Mouse (Mus musculus) small intestine, adult 2 months (tissue): ENCODE measurements around the gene Serinc4.

Experiments
- CTCF ChIP-seq: fragments of 200-500 bp; IDR thresholded peaks from 2 replicates; pipeline ENCODE4 v1.5.1; 2012; ENCODE audit warnings: low read depth, mild to moderate bottlenecking, control low read depth, inconsistent platforms, low read length, moderate library complexity, mixed read lengths; ENCODE audit not compliant: insufficient replicate concordance, insufficient read length; ENCODE audit errors: extremely low read depth
- POLR2A ChIP-seq: fragments of 200-500 bp; IDR thresholded peaks from 2 replicates; pipeline ENCODE4 v1.6.1; 2012; ENCODE audit warnings: low read depth, mild to moderate bottlenecking, control low read depth, inconsistent platforms, low read length, moderate library complexity

GRCm38 (mm10) chr2:121480498-121480897, 23.9 kb upstream of the Serinc4 start:
- TF ChIP-seq CTCF = peak; percentile 67; the same call in 1 of the 2 replicates
- TF ChIP-seq POLR2A = no peak
